Mouse (Mus musculus): ENCODE results near the gene Scg2. TPM values are rescaled to one million over a fixed set of nuclear protein-coding genes. Genes with fewer than 3 reads are reported as not detected.

Gene Scg2
- polyA plus RNA-seq (2015; fragmentation: Nextera tagmentation; extraction: Ambion mirVana): 241 and 251 TPM in 2 replicates

GRCm38 (mm10) chr1:79439609-79440308, at the start of gene Scg2:
Scg2 (minus strand) TSS chr1:79440120.

Other genes starting within 250 kb of the Scg2 start
- gene Ap1s3, start 231.9 kb upstream of the Scg2 start, polyA plus RNA-seq (2015; fragmentation: Nextera tagmentation; extraction: Ambion mirVana): 0.26 and 0.42 TPM in 2 replicates

All from neural tube, postnatal 0 days (tissue).